Mouse (Mus musculus) T-cell, adult 2 months (primary cell): Measurements from ENCODE around the gene Lce3a.

ENCODE experiments used
- DNase-seq: peaks from one replicate; pipeline ENCODE4 v3.0.0; 2022; ENCODE audit warnings: low spot score

Gene Lce3a

DNA sequence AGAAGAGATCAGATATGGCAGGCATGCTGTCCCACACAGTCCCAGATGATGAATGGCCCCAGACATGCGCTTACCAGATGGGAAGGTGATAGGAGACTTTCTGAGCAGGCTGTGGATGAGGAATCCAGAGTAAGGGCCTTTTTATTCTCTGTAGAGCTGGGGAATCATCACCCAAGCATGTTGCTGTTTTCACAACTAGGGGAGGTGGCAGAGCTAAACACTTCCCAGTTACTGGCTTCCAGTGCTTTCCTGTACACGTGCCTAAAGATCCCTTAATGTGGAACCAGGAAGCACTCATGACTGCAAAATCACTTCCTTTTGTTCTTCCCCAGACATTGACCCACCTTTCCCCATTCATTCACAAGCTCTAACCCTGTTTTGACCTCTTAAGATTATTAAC, at the start of gene Lce3a:
Lce3a (minus strand) TSS at position 101 of the 400 bp plus-strand sequence.
- DNase-seq = no peak

DNA sequence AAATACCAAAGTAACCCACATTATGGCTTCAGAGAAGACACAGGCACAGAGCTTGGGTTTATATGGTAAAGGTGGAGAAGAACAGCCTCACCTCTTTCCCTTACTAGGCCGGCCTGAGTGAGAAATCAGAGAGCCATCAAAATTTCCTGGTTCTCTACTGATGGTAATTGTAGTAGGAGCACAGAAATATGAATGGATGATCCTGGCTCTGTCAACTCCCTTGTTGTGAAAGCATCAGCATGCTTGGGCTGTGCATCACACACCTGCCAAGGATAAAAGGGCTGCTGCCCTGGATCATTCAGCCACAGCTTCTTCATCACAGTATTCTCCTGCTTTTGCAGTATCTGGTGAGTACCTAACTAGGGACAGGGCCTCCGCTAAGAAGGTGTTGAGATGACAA, 40.7 kb upstream of the Lce3a start, which contains the start of gene Lce3e:
Lce3e (plus strand) TSS at position 301 of the 400 bp plus-strand sequence.
- DNase-seq = no peak

DNA sequence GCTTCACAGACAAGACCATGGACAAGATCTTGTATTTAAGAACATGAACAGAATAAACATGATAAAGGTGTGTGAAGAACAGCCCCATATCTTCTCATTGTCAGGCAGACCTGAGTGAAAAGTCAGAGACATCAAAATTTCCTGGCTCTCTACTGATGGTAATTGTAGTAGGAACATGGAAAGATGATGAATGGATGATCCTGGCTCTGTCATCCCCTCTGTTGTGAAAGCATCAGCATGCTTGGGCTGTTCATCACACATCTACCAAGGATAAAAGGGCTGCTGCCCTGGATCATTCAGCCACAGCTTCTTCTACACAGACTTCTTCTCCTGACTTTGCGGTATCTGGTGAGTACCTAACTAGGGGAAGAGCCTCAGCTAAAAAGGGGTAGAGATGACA, 31.1 kb upstream of the Lce3a start, which contains the start of gene Lce3d:
Lce3d (plus strand) TSS at position 301 of the 400 bp plus-strand sequence.
- DNase-seq = no peak

DNA sequence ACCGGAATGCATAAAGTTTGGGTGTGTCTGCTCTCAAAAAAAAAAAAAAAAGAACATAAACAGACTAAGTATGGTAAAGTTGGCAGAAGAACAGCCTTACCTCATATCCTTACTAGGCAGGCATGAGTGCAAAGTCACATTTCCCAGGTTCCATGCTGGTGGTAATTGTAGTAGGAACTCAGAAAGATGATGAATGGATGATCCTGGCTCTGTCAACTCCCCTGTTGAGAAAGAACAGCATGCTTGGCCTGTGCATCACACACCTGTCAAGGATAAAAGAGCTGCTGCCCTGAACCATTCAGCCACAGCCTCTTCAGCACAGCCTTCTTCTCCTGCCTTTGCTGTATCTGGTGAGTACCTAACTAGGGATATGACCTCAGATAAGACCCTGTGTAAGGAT, 18.2 kb upstream of the Lce3a start, which contains the start of gene Lce3c:
Lce3c (plus strand) TSS at position 301 of the 400 bp plus-strand sequence.
- DNase-seq = no peak

- DNase-seq = no peak
Observed at GRCm38 (mm10) chr3:92932679-92933078, 6.6 kb upstream of the Lce3a start, which contains the start of gene Lce3b. Lce3b (plus strand) TSS chr3:92932979.

DNA sequence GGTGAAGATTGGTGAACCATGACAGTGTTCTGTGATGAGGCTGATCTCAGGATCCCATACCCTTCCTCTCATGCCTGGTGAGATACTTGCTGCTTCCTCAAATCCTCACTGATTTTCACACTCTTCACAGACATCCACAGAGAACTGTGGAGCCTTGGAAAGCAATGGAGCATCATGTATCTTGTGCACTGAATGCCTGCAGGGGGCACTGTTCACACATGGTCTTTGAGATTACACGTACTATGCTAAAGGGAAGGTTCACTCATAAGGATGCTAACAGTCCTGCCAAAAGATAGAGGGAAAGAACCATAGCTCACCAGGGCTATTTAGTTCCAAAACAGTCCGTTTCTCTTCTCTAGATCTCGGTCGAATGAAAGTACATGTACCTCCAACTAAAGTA, 5.7 kb downstream of the Lce3a start:
- no peak for DNase-seq

DNA sequence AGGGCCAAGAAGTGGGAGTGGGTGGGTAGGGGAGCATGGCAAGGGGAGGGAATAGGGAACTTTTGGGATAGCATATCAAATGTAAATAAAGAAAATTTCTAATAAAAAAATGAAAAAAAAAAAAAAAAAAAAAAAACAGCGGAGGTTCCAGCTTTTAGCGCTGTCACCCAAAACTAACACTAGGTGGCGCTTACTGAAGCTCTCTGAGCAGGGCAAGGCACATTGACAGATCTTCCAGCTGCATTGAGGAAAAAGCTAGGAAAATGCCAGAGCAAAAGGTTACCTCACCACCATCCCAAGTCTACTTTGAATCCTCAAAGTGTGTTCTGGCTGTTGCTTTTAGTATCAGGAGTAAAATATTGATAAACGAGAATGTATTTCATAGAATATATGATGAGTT, 18.5 kb downstream of the Lce3a start:
- no peak for DNase-seq

DNA sequence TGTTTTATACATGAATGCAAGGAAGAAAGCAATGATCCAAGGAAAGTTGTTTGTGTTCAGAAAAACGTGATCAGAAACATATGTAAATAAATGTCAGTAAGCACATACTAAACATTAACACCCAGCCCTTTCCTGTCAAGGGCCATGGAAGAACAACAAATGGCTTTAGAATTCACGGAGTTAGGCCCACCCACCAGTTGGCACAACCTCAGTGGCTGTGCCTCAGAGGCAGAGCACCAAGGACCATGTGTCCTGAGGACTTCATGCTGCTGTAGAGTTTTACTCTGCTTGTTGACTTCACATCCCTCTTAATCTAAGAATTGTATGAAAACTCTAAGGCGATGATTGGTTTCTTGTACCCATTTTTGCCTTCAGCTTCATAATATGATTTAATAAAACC, 20.8 kb downstream of the Lce3a start:
- DNase-seq = no peak

GRCm38 (mm10) chr3:92903640-92904039, 22.4 kb downstream of the Lce3a start:
- no peak for DNase-seq

- no peak for DNase-seq
Observed at GRCm38 (mm10) chr3:92902992-92903391, 23.0 kb downstream of the Lce3a start.

DNA sequence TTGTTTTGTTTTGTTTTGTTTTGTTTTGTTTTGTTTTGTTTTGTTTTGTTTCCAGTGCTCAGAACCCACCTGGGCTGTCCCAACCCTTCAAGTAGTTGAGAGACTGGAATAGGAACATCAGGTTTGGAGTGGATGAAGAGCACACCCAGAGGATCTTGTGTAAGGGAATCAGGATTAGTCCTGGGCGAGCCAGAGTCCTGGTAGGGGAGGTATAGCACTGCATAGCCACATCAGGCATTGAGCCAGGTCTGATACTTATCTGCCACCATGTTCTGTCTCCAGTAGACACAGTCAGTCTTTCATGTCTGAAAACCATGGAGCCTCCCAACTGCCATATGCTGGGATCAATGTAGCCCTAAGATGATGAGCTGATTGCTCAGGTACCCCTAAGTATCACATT, 31.5 kb downstream of the Lce3a start:
- DNase-seq = no peak

DNA sequence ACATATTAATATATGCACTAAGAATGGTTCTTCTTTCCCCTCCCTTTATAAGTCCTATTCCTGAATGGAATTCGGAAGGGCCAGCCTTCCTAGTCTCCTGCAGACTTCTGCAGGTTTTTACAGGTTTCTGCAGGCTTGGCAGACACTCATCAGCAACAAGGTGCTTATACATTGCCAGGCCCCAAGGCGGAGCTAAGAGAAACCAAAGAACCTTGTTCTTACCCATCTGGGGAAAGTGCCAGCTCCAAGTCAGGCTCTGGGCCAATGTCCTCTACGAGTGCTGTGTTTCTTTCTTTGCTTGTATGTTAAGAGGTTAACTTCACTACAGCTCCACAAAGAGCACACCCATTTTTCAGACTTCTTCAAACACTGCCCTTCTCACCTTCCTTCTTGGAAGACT, 32.0 kb downstream of the Lce3a start:
- DNase-seq = no peak
